Mouse (Mus musculus): Measurements from ENCODE around the gene Copg1.

Gene Copg1

DNA sequence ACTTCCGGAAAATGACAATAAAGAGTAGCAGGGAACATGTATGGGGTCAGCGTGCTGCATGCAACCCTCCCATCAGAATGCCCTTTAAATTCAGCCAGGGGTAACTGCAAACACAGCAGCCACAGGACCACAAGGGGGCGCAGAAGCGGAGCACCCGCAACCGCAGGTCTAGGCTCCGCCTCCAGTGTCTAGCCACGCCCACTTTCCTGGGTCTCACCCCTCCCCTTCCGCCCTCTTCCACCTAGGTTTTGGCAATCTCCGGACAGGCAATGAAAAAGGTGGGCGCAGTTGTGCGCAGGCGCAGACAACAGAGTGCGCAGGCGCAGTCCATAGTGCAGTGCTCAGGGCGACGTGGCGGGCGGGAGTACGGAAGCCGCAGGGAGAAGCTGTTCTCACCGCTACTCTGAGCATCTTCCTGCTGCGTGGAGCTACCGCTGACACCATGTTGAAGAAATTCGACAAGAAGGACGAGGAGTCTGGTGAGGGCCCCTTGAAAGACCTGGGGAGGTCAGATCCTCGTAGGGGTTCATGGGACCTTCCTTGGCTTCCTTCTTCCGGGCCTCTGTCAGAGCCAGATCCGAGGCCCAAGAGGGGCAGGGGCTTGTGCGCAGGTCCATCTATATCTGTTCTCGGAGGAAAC is at the start of gene Copg1:
TSS of gene Copg1 (plus strand) at position 221 of the 640 bp plus-strand sequence.
- DNase-seq (ENCODE audit: low spot score), result peak; percentile 99

DNA sequence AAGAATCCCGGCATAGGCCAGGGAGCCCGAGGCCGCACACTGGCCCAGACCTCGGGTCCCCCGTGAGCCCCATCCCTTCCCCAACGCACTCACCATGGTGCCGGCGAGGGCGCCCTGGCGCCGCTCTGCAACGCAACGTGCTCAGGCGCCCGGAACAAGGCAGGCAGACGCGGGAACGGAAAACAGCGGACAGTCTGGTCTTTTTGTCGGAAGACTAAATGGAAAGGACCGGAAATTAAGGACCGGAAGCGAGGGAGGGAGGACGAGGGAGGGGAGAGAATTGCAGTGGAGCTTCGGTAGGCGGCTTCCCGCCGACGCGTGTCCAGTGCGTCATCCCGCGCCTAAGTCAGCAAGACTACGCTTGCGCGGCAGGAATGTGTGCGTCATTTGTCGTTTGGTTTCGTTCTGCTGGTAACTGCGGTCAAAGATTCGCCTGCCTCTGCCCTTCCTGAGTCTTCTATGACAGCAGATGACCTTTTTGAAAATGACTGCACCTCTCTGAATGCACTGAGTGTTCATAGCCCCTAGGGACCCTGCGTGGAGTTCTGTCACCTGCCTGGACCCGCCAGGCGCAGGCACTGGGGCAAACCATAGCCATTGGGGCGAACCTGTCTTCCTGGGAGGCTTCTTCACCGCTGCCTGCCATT is 48.9 kb upstream of the Copg1 start, which contains the start of gene Isy1:
TSS of gene Isy1 (minus strand) at position 248 of the 647 bp plus-strand sequence.
- DNase-seq (ENCODE audit: low spot score), result peak; percentile 93

DNA sequence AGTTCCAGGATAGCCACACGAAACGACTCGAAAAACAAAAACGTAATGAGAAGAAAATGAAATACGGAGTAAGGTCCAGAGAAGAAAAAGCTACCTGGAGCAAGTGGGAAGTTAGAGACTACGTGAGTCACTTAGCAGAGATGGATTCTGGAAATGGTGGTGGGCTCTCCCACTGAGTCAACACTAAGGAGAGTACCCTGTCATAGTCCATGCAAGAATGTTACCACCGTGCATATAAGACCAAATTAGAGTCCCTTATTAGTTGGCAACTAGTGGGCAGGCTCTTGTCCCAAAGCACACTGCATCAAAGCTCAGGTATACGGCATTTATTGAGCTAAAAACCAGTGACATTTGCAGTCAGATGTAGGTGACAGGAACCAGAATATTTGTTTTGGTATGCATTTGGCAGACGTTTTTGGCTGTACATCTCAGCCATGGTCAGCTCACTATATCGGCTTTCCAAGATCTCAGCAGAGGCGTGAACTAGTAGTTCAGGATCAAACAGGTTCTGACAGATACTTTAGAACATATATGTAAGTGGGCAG is 47.7 kb upstream of the Copg1 start:
- no peak for DNase-seq (ENCODE audit: low spot score)

DNA sequence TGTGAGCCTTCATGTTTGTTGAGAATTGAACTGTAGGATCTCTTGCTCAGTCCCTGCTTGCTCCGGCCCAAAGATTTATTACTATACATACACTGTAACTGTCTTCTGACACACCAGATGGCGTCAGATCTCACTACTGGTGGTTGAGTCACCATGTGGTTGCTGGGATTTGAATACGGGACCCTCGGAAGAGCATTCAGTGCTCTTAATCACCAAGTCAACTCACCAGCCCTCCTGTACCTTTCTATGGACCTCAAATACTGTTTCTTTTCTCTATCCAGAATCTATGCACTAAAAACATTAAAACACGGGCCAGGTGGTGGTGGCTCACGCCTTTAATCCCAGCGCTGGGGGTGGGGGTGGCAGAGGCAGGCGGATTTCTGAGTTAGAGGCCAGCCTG is 46.0 kb upstream of the Copg1 start:
- DNase-seq (ENCODE audit: low spot score), result no peak

DNA sequence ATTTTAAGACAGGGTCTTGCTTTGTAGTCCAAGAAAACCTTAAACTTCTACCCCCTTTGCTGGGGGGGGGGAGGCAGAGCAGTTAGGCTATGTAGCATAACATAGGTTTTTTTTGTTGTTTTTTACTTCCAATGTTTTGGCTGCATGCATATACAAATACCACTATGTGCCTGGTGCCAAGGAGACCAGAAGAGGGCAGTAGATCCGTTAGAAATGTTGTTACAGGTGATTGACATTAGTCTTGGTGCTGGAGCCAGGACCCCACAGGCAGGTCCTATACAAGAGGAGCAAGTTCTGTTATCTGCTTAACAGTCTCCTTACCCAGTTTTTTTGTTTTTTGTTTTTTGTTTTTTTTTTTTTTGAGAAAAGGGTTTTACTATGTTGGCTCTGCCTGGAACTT is 45.4 kb upstream of the Copg1 start:
- DNase-seq (ENCODE audit: low spot score), result no peak

DNA sequence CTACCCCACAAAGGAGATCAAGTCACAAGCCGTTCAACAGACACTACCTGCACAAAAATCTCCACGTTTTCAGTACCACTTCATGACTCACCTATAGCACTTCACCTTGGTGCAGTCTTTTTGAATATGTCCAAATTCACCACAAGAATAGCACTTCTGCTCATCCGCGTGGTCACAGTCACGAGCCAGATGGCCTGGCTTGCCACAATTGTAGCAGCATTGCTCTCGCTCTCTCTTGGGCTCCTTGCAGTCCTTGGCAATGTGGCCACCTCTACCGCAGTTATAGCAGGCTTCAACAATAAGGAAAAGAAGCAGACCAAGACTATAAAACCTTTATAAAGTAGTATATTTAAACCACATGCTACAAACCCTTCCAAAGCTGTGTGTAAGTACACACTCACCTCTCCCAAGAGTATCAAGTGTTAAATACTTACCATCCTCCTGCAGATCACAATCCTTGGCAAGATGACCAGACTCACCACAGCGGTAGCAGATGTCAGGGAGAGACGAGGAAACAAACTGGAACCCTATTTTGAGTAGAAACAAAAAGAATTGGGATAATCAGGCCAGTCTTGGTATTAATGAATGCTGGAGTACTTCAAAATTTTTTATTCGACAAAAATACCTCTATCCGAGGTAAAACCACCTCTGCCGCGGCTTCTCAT is 42.5 kb upstream of the Copg1 start:
- no peak for DNase-seq (ENCODE audit: low spot score)

DNA sequence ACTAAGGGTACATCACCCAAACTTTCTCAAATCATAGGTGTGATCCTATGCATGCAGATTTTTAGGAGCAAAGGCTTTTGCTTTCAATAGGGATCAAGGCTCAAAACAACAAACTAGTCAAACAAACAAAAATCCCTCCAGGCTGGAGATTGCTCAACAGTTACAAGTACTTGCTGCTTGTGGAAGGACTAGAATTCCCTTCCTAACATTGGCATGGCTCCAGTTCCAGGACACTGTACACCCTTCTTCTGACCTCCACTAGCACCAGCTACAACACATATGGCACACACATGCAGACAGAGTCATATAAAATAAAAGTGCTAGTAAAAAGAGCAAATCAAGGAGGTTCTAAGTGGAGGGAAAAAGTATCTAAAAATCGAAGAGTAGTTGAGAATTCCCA is 40.8 kb upstream of the Copg1 start:
- DNase-seq (ENCODE audit: low spot score), result no peak

DNA sequence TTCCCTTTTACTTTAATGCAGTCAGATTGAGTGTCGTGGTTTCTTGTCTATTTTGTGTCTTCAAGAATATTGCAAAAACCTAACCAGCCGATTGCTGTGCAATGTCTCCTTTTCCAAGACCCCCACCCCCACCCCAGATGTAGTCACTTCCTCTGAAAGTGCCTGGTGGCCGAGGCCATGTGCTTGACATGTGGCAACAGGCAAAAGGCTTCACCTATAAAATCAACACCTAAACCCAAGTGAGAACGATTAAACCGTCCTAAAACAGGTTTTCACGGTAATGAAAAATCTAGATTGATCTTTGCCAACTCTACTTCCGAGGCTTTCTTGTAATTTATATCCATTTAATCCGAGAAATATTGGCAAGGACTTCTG is 37.8 kb upstream of the Copg1 start:
- DNase-seq (ENCODE audit: low spot score), result no peak

DNA sequence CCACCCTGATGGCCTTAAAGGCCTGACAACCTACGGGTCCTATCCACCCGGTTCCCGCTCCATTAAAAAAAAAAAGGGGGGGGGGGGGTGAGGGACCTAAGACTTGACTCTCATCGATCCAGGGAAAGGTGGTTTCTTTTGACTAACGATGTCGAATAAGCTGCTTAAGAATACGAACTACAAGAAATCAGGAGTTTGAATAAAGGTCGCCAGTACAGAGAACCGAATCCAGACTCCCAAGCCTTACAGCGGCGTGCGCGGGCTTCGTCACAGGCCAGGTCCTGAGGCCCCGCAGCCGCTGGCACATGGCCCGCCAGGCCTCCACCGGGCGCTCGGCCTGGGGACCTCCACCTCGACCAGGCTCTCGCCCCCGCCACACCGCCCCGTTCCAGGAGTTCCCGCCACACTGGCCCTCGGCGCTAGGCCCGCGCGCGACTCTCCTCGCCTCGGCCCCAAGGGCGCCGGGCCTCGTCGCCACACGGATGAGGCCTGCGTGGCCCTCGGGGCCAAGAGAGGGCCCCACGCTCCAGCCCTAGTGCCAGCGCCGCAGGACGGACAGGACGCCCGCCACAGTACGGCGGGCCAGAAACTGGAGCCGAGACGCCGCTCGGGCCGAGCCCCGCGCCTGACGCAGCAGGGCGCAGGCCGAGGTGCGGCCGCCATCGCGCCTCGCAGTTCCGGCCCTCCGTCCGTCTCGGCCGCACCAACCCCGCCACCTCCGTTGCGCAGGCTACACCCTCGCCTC is 37.3 kb upstream of the Copg1 start:
- peak; percentile 83 for DNase-seq (ENCODE audit: low spot score)

DNA sequence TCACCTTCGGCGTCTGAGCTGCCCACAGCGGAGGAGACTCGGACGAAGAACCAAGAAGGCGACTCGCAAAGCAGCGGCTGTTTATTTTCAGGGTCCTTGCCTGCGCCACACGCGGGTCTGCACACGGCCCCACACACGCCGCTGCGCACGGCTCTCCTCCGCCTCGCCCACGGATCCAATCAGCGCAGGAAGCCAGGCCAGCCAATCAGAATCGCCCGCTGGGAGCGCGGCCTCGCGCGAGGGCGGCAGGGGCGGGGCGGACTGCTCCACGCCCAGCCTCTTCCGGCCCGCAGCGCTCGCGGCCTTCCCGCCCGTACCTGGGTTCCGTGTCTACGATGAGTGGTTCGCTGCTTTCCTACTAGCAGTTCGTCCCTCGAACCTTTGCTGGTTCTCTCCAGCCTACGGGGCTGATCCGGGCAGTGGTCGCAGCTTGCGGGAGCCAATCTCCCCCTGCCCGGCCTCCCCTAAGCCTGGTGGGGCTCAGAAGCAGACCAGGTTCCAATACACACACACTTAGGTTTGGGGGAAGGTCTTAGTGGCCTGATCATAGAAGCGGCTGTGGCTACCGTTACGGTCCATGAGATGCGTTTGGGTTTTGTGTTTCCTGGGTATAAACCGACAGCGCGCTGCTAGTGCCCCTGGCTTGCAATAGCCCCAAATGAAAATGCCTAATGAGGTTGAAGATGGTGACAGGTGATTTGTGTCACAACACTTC is 36.6 kb upstream of the Copg1 start, which contains the start of gene Cnbp:
TSS of gene Cnbp (minus strand) at position 207 of the 715 bp plus-strand sequence.
- peak; percentile 98 for DNase-seq (ENCODE audit: low spot score)

DNA sequence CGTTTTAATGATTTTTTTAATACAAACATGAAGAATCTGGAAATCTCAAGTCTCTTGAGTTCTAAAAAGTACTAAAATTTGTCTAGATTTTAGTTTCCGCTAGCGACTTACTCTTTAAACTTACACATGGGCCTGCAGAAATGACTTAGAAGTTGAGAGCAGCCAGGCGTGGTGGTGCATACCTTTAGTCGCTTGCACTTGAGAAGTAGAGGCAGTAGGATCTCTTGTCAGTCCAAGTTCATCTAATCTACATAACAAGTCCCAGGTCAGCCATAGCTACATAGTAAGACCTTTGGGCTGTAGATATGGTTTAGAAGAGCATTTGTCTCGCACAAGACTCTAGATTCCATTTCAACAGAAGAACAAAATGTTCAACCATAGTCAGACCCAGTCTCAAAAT is 35.7 kb upstream of the Copg1 start:
- no peak for DNase-seq (ENCODE audit: low spot score)

DNA sequence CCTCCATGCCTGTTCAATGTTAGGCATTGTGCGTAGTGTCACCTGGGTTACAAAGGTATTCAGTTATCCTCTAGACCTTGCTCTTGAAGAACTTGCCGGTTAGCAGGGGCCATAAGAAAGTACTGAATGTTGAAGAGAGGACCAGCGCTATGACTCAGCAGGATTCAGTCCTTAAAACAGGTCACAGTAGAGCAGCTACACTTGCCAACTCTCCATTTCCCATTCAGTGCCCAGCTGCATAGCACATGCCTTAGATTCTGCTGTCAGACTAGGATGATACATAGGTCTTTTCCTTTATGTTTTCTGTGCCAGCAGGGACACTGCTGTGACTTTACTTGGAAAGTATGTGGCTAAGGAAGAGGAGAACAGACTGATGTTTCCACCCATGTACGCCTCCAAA is 34.2 kb upstream of the Copg1 start:
- DNase-seq (ENCODE audit: low spot score), result no peak

DNA sequence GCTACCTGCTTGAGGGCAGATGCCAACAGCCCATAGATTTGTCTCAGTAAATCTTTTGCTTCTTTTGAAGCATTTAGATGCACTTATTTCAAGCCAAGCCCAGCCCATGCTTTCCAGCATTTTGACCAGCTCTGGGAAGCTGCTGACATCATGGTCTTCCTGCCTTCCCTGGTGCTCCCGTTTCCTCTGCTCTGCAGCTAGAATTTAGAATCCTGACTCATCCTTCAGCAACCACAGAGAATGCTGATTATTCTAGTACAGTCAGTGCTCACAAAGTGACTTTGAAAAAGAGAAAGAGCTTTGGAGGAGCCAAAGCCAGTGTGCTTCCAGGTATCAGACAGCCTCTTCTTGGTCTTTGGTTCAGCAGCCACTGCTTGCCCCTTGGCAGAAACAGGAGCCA is 30.5 kb upstream of the Copg1 start:
- no peak for DNase-seq (ENCODE audit: low spot score)

DNA sequence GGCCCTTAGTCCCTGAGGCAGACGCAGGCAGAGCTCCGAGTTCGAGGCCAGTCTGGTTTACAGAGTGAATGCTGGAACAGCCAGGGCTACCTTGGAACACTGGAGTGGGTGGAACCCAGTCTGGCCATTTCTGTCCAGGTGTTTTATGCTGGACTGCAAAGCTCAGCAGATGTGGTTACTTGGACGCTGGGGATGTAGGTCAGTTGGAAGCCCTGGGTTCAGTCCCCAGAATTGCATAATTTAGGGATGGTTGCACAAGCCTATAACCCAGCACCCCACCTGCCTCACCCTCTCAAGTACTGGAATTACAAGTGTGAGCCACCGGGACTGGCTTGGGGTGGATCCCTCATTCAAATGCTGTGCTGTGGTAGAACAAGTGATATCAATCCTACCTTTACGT is 21.4 kb upstream of the Copg1 start:
- no peak for DNase-seq (ENCODE audit: low spot score)

DNA sequence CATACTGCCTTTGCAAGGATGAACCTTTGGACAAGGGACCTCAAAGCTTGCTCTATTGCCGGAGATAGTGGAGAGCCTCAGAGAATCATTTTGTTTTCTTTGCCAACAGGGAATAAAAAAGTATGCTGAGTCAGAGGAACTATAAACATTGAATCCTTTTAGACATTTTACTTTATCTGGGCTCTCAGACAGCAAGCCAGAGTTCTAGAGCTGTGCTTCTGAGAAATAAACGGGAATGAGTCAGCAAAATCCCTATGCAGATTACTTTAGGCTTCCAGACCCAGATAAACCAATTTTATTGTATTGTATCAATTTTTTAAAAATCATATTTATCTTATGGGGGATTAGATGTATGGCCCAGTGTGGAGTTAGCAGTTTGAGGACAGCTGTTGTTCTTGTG is 20.4 kb upstream of the Copg1 start:
- DNase-seq (ENCODE audit: low spot score), result no peak

DNA sequence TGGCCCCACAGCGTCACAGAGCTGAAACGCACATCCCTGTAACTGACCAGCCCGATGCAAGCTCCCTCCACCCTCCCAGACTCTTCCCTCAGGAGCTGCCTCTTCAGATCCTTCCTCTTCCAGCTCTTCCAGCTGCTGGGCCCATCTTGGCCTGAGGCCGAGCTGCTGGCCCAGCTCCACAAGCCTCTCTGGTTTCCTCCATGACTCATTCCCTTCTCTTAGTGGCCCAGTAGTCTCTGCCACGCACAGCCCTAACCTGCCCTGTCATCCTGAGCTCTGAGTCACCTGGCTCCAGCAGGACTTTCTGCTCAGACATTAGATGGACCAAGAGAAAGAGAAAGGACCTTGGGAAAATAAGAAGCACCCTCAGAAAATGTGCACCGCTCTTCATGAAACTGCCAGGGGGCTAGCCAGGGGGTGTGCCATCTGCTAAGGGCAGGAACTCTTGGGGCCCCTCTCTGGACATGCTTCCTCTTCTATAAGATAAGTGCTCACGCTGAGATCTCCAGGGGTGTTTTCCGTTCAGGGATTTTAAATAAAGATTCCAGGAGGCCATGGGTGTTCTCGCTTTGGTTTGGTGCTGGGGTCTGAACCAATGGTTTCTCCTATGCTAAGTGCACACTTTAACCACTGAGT is 18.6 kb upstream of the Copg1 start:
- DNase-seq (ENCODE audit: low spot score), result peak; percentile 48

DNA sequence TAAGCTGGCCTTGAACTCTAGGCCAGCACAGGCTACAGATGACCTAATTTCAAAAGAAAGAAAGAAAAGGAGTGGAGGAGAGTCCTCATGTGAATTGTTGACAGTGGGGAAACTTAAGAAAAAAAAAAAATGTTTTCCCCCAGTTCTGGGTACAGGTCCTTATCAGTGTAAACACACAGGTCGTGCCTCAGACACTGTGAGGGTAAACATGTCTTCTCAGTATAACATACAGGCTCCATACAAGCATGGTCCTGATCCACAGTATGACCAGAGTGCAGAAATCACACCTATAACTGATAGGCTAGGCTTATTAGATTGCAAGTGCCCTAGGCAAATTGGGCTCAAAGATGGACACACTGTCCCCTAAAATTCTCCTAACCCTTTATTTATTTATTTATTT is 17.2 kb upstream of the Copg1 start:
- no peak for DNase-seq (ENCODE audit: low spot score)

DNA sequence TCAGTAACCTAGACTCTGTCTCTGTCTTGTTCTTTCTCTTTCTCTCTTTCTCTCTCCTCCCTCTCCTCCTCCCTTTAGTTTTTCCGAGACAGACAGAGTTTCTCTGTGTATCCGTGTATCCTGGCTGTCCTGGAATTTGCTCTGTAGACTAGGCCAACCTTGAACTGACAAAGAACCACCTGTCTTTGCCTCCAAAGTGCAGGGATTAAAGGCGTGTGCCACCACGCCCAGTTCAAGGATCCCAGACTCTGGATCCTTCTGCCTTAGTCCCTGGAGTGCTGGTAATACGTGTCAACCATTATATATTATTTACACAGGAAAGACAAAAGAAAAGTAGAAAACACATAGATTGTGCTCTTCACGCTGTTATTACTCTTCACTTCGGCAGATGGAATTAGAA is 16.4 kb upstream of the Copg1 start:
- DNase-seq (ENCODE audit: low spot score), result no peak

DNA sequence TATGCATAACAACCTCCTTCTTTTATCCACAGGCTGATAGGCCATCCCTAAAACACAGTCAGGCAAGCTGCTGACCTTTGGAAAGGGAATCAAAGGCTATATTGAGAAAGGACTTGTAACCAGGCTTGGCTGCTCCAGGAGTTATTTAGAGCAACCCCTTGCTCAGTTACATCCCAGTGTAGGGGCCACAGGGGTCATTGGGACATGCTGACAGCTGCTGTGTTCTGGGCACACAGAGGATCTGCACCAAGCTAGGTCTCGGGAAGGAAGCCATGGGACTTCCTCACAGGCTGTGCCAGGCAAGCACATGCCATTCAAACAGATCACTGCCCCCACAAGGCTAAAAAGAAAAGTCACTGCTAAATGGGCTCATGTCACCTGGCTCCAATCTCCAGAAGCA is 14.5 kb upstream of the Copg1 start:
- no peak for DNase-seq (ENCODE audit: low spot score)

DNA sequence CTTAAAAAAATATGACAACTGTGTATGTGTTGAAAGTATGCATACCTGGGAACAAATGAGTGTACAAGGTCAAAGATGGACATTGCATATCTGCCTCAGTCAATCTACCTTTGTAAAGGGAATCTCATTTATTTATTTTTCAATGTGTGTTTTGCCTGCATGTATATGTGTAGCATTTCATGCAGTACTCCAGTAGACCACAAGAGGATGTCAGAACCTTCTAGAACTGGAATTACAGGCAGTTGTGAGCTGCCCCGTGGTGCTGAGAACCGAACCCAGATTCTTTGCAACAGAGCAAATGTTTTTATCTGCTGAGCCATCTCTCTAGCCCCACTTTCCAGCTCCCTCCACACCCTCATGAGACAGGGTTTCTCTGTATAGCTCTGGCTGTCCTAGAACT is 13.7 kb upstream of the Copg1 start:
- DNase-seq (ENCODE audit: low spot score), result no peak

DNA sequence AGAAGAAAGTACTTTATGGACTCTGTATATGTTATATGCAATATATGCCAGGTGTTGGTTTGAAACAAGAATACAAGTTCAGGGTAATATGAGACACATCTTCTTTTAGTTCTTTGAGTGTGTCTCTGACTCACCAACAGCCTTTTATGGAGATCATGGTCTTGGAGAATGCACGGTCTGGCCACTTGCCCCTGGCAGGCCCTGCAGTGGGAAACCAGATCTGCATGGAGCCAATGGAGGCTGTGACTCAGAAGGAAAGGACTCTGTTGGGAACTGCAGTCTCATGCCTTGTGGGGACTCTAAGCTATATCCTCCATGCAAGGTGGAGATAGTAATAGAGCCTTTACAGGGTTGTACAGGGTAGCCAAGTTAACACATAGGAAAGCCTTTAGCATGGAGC is 12.5 kb upstream of the Copg1 start:
- no peak for DNase-seq (ENCODE audit: low spot score)

Data from testis, postnatal 14 days (tissue).